Mouse (Mus musculus): ENCODE data around the gene Tas2r138.
"Not testable (repeated sequence)": the region's sequence is repeated elsewhere in the genome, so short reads cannot be mapped to it uniquely, and the experiment has no call there.

The Tas2r138 gene

DNA sequence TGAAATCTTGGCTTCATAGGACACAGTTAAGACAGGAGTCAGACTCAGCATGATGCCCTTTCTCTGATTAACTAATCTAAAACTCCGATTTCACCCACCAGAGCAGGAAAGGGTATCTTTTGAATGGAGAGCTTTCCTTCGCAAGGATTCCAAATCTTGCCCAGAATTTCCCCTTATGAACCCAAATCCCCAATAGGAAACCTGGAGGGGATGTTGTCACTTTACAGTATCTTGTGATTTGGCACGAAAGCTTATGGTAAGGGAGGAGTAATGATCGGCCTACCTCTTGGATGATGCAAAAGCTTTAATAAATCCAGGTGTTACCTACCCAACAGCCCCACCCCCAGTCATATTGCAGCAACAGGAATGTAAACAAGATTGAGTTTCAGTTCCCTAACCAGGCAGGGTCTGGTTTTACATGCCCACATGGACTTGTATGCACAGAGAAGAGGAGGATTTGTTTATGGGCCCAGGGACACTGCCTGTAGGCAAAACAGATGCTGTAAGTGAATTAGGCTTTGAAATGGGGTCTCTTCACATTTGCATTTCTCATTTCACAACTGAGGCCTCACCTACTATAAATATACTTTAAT lies at the start of gene Tas2r138:
Gene Tas2r138 (minus strand): TSS at position 51 of the 593 bp plus-strand sequence.
- no peak for ATAC-seq (ENCODE audit: insufficient number of reproducible peaks, low FRiP score, low TSS enrichment)

DNA sequence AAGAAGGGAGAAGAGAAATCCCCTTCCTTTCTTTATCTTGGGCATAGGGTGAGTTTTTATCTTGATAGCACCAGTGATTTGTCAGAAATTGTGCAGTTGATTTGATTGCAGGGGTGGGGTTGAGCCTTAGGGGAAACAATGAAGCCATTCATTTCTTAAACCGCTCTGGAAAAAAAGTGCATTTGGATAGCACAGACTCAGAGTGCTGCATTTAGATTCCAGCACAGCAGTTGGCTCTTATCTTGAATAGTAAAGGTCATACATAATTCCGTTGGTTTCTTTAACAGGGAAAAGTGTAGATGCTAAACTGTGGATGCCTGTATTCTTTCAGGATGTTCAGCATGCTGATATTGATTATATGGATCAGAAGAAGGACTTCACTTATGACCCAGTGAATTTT lies 47.8 kb upstream of the Tas2r138 start:
- ATAC-seq (ENCODE audit: insufficient number of reproducible peaks, low FRiP score, low TSS enrichment) = no peak

DNA sequence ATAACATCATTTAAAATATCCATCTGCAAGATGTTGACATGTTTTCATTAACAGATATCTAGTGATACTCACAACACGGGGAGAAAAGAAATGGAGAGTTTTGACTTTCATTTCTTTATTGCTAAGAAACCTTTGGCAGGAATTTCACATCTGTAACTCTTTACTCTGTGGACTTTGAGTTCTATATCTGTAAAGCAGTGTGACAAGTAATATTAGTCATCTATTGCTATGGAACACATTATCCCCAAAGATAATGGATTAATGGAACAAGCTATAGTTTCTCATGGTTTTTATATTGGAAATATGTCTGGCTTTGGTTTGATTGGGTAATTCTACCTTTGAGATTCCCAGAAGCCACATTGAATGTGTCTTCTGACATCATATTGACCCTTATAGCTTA lies 37.8 kb upstream of the Tas2r138 start:
- no peak for ATAC-seq (ENCODE audit: insufficient number of reproducible peaks, low FRiP score, low TSS enrichment)

DNA sequence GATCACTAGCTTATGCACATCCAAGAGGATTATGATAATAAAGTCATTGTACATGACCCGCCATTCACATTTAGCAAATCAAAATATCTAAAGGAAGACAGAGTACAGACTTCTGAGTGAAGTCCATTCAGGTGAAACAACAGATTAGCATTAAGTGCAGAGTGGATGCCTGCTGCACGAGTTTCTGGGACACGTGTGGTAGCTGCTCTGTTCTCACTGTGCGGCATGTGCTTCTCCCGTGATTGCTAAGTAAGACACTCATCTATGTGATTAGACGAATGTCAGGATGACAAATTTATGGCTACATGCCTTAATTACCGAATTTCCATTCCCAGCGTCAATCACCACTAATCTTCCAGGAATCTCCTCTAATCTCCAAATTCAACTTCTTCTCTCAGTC lies 32.6 kb upstream of the Tas2r138 start:
- ATAC-seq (ENCODE audit: insufficient number of reproducible peaks, low FRiP score, low TSS enrichment) = no peak

DNA sequence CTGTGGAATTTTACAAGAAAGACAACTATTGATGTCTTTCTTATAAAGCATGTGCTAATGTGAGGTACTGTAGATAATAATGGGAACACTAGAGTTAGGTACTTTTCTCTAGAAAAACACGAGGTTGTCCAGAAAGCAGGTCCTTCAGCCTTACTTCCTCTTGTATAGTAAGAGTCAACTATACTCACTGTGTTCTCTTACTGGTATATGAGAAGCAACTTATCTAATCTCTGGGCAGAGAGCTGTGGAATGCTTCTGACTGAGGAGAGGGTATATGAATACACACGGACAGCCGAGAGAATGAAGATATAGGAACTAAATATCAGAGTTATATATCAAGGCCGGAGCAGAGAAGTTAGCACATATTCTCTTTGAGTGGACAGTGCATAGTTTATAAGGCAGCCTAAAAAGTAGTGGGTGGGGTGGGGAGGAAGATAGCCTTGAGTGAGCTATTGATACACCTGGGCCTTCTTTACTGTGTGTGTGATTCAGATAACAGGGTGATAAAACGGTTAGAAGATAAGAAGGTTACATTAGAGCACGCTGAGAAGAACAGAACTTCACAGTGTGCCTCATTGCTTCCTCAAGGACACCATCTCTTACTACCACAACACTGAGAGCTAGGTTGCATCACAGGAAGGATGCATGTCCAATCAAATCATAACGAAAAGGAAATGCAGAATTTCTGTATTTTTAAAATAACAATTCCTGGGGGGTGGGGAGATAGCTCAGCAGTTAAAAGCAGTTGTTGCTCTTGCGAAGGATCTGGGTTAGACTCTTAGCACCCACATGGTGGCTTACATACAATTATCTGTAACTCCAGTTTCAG lies 27.8 kb upstream of the Tas2r138 start:
- no peak for ATAC-seq (ENCODE audit: insufficient number of reproducible peaks, low FRiP score, low TSS enrichment)

DNA sequence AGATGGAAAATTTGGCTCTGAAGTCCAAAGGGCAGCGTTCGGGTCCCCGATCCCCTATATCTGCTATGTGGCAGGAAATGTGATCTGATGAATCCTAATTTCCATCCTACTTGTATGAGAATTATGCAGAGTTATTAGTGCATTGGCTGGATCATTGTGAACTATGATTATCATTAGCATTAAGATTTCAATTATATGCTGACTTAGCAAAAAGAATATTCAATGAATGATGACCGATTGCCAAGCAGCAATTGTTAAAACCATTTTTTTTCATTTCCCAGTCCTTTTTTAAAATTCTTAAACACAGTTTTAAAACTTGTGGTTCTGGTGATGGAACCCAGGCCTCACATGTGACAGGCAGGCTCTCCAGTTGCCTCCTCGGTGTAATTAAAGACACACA lies 24.6 kb upstream of the Tas2r138 start:
- no peak for ATAC-seq (ENCODE audit: insufficient number of reproducible peaks, low FRiP score, low TSS enrichment)

DNA sequence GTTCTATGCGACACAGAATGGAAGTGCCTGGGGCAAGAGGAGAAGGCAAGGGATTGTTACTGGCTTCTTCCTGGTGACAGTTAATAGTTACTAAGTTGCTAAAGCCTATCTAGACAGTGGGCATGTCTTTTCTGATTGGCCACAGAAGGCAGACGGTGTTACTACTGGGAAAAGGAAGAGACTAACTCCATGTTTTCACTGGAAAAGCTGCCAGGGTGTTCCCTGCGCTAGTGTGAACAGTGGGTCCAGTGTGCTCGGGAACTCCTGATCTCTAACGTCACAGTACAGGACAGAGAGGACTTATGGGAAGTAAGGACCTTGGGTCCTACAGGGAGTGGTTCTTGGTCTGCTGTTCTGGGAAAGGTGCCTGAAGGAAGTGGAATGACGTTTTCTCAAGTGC lies 22.4 kb upstream of the Tas2r138 start:
- no peak for ATAC-seq (ENCODE audit: insufficient number of reproducible peaks, low FRiP score, low TSS enrichment)

DNA sequence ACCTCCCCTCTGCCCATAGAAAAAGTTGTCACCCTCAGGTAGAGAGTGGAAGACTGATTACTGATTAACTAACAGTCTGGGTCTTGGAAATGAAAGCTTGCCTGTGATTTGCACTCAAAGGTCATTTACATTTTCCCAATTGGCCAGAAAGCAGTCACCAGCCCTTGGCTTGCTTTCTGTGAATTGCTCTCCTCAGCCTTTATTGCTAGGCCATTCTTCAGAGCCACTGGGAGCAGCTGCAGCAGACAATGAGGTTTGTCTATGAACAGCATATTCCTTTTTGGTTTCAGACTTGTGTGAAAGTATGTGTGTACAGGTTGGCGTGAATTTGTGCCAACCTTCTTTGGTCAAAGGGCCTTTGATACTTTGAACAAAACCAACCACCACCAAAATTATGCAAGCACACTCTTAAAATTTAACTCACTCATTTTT lies 21.5 kb upstream of the Tas2r138 start:
- no peak for ATAC-seq (ENCODE audit: insufficient number of reproducible peaks, low FRiP score, low TSS enrichment)

DNA sequence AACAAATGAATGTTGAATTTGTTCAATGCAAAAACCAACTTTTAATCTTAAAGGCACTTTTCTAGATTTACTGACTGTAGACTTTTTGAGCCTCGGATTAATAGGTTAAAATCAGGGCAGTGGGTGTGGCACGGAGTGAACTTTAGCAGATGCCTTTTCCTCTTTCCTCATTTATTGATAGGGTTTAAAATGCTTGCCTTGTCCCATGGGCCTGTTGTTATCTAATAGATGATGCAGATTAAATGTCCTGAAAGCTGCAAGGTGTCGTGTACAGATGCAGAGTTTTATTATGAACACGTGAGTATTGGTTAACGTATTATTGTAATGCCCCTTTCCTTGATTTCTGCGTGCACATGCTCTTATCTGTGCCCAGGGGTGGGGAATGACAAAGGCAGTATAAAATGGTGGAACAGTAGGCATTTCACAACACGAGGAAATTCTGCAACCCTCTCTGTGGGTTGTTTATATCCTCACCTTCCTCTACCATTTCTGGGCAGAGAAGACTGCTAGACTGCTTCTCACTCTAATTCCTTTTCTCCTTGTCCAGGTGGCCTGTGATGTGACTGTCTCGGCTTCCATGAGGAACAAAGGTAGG lies 15.4 kb upstream of the Tas2r138 start, which contains the start of gene Mgam:
Gene Mgam (plus strand): TSS at position 426 of the 595 bp plus-strand sequence.
- ATAC-seq (ENCODE audit: insufficient number of reproducible peaks, low FRiP score, low TSS enrichment) = no peak

DNA sequence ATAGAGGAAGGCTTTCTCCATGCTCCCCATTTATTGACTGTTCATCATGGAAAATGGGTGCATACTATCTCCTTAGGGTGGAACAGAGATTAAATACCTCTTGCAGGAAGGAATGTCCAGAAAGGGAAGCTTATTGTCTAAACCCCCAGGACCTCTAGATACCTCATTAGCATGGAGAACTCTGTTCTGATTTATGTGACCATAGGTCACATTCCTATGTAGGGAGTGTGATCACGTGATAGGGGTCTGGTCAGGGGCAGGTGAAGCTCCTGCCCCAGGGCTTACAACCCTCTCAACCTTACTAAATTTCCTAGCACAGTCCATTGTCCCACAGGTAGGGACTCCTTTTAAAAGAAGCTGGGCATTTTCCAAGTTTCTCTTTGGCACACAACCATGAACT lies 13.0 kb upstream of the Tas2r138 start:
- no peak for ATAC-seq (ENCODE audit: insufficient number of reproducible peaks, low FRiP score, low TSS enrichment)

DNA sequence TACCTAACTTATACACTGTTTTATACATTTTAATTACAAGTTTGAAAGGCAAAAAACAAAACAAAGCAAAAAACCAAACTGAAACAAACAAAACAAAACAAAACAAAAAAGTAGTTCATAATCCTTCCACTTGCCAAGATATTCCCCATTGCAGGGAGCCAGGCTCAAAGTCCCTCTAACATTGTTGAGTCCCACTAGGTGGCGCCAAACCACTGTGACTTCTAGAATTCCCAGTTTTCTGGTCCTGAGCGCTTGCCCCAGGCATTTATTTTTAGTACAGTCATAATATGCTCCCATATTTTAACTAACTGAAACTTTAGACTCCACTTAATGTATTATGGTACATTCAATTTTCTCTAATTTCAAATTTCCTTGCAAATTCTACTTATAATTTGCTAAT lies 4.9 kb upstream of the Tas2r138 start:
- no peak for ATAC-seq (ENCODE audit: insufficient number of reproducible peaks, low FRiP score, low TSS enrichment)

DNA sequence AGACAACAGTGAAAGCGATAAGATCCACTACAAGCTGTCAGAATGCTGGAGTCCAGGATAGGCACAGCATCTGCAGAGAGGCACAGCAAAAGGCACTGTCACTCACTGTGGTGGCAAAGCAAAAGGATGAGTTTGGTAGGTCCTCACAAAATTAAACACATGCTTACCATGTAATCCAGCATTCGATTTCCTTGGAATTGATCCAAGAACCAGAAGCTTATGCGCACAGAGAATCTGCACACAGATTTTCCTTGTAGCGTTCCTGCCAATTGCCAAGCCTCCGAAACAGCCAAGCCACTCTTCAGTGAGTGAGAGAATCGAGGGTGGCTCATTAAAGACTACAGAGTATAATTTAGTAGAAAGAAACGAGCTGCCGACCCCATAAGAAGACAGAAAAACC lies 2.9 kb downstream of the Tas2r138 start:
- no peak for ATAC-seq (ENCODE audit: insufficient number of reproducible peaks, low FRiP score, low TSS enrichment)

DNA sequence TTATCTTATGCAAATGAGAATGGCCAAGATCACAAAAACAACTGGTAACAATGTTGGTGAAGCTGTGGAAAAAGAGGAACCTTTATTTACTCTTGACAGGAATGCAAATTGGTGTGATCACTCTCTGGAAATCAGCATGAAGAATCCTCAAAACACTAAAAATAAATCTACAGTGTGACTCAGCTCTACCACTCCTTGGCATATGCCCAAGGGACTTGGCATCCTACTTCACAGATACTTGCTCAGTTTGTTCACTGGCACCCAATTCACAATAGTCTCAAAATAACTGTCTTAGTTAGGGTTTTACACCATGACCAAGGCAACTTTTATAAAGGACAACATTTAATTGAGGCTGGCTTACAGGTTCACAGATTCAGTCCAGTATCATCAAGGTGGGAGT lies 5.7 kb downstream of the Tas2r138 start:
- ATAC-seq (ENCODE audit: insufficient number of reproducible peaks, low FRiP score, low TSS enrichment) = 0 out of 2 replicates have a peak, but pooled peaks have one; percentile 15

DNA sequence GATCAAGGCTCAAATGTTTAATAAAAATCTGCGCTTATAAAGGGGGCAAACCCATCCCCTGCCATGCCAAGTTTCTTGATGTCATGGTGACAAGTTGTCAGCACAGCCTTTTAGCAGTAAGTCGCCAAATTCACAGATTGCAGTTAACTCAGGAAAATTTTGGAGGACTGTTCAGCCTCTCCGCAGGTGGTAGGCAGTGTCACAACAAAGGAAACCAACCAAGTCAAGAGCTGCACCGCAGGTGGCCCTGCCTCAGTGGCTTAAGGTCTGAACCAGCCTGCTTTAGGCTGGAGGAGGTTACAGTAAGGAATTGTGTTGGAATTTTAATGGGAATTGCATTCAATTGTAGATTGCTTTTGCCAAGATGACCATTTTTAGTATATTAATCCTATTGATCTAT lies 14.6 kb downstream of the Tas2r138 start:
- not testable (repeated sequence) for ATAC-seq (ENCODE audit: insufficient number of reproducible peaks, low FRiP score, low TSS enrichment)

DNA sequence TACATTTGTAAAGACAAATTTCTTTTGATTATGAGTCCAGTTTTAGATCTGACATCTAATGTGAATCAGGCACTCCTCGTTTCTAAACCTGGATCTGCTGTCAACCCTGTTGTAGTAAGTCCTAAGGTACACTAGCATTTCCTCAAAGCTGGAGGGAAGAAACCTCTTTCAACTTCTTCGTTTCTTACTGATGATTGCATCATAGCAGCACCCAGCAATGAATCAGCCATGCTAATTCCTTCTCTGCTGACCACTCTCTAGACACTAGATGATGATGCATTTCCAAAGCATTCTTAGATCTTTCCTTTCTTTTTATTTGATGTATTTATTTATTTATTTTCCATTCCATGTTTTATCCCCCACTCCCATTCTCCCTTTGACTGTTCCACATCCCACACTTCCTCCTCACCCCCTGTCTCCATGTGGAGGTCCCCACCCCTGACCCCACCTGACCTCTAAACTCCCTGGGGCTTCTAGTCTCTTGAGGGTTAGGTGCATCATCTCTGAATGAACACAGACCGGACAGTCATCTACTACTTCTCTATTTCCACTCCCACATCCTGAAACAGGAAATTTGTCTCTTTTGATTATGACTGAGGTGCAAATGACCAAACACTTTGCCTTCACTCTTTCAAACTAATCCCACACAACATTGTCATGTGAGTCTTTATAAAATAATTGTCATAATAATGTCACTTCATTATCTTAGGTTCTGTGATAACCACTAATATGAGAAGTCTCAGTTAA lies 18.1 kb downstream of the Tas2r138 start:
- ATAC-seq (ENCODE audit: insufficient number of reproducible peaks, low FRiP score, low TSS enrichment) = no peak

DNA sequence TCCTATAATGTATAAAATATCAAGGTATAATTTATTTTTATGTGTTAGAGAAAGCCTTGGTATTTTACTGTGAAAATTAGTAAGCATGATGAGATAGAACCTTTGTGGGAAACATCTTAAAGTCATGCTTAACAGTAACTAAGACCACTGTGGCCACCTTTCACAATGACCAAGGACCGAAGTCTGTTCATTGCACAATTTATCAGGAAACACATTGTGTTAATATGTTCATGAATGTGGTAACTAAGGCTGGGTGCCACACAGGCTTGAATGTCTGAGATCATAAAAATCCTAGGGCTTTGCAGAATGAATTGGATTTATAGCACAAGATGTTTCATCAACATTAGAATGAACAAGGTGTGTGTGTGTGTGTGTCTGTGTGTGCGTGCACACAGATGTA lies 24.8 kb downstream of the Tas2r138 start:
- ATAC-seq (ENCODE audit: insufficient number of reproducible peaks, low FRiP score, low TSS enrichment) = no peak

DNA sequence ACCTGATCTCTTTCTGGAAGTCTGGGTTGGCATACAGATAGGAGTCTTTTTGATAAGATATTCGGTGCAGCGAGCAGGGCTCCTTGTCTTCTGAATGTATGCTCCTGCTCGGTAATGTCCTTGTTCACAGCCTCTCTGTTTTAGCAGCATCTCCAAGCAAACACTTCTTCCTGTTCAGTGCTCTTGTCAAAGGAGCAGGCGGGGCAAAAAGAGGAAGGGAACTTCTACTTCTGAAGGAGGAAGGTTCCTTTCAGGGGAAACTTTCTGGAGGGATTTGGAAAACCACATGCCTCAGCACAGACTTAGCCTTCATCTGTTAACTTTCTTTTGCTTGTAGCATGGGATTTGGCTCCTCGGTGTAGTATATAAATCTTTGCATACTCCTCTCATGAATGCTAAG lies 27.5 kb downstream of the Tas2r138 start, which contains the start of gene Clec5a:
Gene Clec5a (minus strand): TSS at position 177 of the 400 bp plus-strand sequence.
- no peak for ATAC-seq (ENCODE audit: insufficient number of reproducible peaks, low FRiP score, low TSS enrichment)

DNA sequence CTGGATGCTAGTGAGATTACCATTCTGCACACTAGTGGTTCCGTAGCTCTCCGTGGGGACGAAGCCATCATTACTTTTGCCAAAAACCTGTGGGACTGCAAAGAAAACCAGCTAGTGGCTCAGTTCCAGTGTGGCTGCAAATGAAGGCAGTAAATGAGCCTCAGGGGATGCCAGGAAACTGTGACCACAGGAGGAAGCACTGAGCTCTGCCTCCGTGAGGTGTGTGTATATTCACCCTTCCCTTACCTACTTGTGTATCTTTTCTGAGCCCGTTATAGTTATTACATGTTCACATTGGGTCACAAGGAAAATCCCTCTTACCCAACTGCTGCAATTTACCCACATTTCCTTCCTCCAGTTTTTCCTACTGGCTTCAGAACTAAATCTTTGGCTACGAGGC lies 28.8 kb downstream of the Tas2r138 start:
- no peak for ATAC-seq (ENCODE audit: insufficient number of reproducible peaks, low FRiP score, low TSS enrichment)

DNA sequence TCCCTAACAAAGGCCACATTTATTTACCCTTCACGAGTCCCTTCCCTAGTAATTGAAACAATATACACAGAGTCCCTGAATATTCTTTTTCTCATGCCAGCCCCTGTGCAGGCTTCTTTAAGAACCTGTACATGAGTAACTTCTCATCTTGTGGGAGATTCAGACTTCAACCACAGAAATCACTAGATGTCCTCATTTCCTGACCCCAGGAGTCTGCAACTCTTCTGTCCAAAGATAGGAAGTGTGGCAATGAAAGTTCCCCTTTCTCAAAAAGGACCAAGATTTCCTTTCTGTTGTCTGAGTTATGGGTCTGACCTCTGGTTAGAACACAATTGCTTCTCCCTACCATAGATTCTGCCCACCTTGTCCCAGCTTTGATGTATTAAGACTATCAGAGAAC lies 36.8 kb downstream of the Tas2r138 start:
- ATAC-seq (ENCODE audit: insufficient number of reproducible peaks, low FRiP score, low TSS enrichment) = no peak

DNA sequence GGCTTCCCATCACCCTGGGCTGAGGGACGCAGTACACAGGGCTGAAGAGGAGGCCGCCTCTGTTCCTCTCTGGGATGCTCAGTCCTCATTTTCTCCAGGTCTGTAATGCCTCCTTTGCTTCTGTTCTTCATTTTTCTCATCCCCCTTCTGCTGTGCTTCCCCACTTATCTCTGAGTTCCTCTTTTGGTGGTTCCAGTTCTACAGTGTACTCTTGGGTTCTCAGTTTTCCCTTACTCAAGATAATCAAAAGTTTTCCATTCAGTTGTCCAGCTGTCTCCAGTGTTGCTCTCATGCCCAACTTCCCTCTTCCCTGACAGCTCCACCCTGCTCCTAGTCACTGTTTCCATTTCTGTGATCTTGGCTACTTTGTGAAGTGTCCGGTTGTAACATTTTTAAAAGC lies 39.5 kb downstream of the Tas2r138 start:
- no peak for ATAC-seq (ENCODE audit: insufficient number of reproducible peaks, low FRiP score, low TSS enrichment)

DNA sequence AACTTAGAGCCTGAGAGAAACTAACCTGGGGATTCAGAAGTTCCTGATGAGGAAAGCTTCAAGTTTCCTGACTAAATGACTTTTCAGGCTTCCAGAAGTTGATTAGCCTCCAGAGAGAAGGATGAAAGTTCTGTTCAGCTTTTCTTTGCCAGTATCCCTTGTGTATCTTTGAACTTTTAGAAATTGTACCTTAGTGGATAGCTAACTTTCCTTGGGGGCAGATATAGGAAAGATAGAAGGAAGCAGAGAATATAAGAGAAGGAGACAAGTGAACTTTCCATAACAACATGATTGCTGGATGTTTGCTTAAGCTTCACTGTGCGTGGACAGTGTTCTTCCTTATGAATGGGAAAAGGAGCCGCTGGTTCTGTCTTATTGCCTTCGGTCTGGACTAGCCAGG lies 43.9 kb downstream of the Tas2r138 start, which contains the start of gene Olfr460:
Gene Olfr460 (plus strand): TSS at position 301 of the 400 bp plus-strand sequence.
- ATAC-seq (ENCODE audit: insufficient number of reproducible peaks, low FRiP score, low TSS enrichment) = no peak

Data from cerebellum, adult (tissue).